Mouse (Mus musculus): Measurements from ENCODE around the gene Sbk1. TPM values are rescaled to one million over a fixed set of nuclear protein-coding genes. Genes with fewer than 3 reads are reported as not detected.

The Sbk1 gene
- total and polyA plus RNA-seq, 3 experiments, result 1.6 to 4.5 (median 4.2) TPM

- Histone ChIP-seq H3K4me3 (replicated peaks in 1 of 3; ENCODE audit: low read depth in 2 of 3, low read length in 2 of 3, poor library complexity in 1 of 3) (no peak overlapping the region), H3K27ac (ENCODE audit: insufficient read depth, low read depth) (no peak overlapping the region), H3K4me1 (ENCODE audit: control insufficient read depth in 1 of 2, insufficient read depth in 2 of 2) (peaks cover under 1 to 4% of the 10 kb centered on the region in 2 experiments), H3K9ac (ENCODE audit: insufficient read depth, low read depth) (no peak overlapping the region), H3K27me3 (replicated peaks) (peaks cover 12% of the 10 kb centered on the region), H3K9me3 (replicated peaks; ENCODE audit: low read length) (peaks cover 11% of the 10 kb centered on the region), H3K36me3 (replicated peaks in 1 of 2; ENCODE audit: control insufficient read depth in 1 of 2, insufficient read depth in 1 of 2, low read length in 1 of 2) (no peaks in the 10 kb centered on the region), H3K4me2 (ENCODE audit: insufficient read depth, low read depth, poor library complexity, severe bottlenecking) (no peak overlapping the region), H3K79me2 (replicated peaks; ENCODE audit: control insufficient read depth, extremely low read depth, insufficient read depth, poor library complexity, severe bottlenecking) (no peaks in the 10 kb centered on the region)
- no peak for TF ChIP-seq POLR2AphosphoS2 (IDR thresholded peaks at IDR 0.05; ENCODE audit: low read depth, low read length)
- TF ChIP-seq SMC3 (IDR thresholded peaks at IDR 0.05; ENCODE audit: low read depth, low read length), result no peak
- TF ChIP-seq JUN (IDR thresholded peaks at IDR 0.05; ENCODE audit: insufficient read depth, low read depth, low read length), result no peak
- no peak for TF ChIP-seq EP300 (IDR thresholded peaks at IDR 0.05; ENCODE audit: low read length)
- TF ChIP-seq MEF2A (IDR thresholded peaks at IDR 0.05; ENCODE audit: borderline replicate concordance, low read depth, low read length), result no peak
- no peak for TF ChIP-seq USF2 (conservative IDR thresholded peaks at IDR 0.05; ENCODE audit: low read depth, low read length)
- TF ChIP-seq KAT2A (IDR thresholded peaks at IDR 0.05; ENCODE audit: insufficient replicate concordance, low read length), result no peak
- DNase-seq (ENCODE audit: extremely low read depth), result no peak
- in situ Hi-C loops (cut with MboI; ENCODE audit: low pct_ligation_motif_present, low pct_unique_long_range_greater_than_20kb, low sequenced_read_pairs) (no loop called here), dilution Hi-C loops (cut with MboI; ENCODE audit: extremely low pct_ligation_motif_present, extremely low pct_unique_long_range_greater_than_20kb, low sequenced_read_pairs) (no loop called here)
Observed at GRCm38 (mm10) chr7:126329907-126330645, 57.7 kb downstream of the Sbk1 start.

- Histone ChIP-seq H3K36me3 (replicated peaks in 1 of 2; ENCODE audit: control insufficient read depth in 1 of 2, insufficient read depth in 1 of 2, low read length in 1 of 2) (no peaks in the 10 kb centered on the region), H3K27me3 (replicated peaks) (peaks cover 12% of the 10 kb centered on the region), H3K79me2 (replicated peaks; ENCODE audit: control insufficient read depth, extremely low read depth, insufficient read depth, poor library complexity, severe bottlenecking) (no peaks in the 10 kb centered on the region), H3K27ac (ENCODE audit: insufficient read depth, low read depth) (no peak overlapping the region), H3K9me3 (replicated peaks; ENCODE audit: low read length) (peaks cover 11% of the 10 kb centered on the region), H3K4me1 (ENCODE audit: control insufficient read depth in 1 of 2, insufficient read depth in 2 of 2) (no peaks in the 10 kb centered on the region), H3K9ac (ENCODE audit: insufficient read depth, low read depth) (no peak overlapping the region), H3K4me3 (replicated peaks in 1 of 3; ENCODE audit: low read depth in 2 of 3, low read length in 2 of 3, poor library complexity in 1 of 3) (no peak overlapping the region), H3K4me2 (ENCODE audit: insufficient read depth, low read depth, poor library complexity, severe bottlenecking) (no peak overlapping the region)
- in situ Hi-C loops (cut with MboI; ENCODE audit: low pct_ligation_motif_present, low pct_unique_long_range_greater_than_20kb, low sequenced_read_pairs) (no loop called here), dilution Hi-C loops (cut with MboI; ENCODE audit: extremely low pct_ligation_motif_present, extremely low pct_unique_long_range_greater_than_20kb, low sequenced_read_pairs) (no loop called here)
- no peak for TF ChIP-seq UBTF (IDR thresholded peaks at IDR 0.05; ENCODE audit: low read depth, low read length)
- TF ChIP-seq RAD21 (IDR thresholded peaks at IDR 0.05; ENCODE audit: low read depth, low read length), result no peak
- TF ChIP-seq ZC3H11A (IDR thresholded peaks at IDR 0.05; ENCODE audit: low read depth, low read length), result no peak
- TF ChIP-seq EP300 (IDR thresholded peaks at IDR 0.05; ENCODE audit: low read length), result no peak
- TF ChIP-seq GABPA (IDR thresholded peaks at IDR 0.05; ENCODE audit: insufficient replicate concordance, low read depth, low read length), result no peak
- no peak for TF ChIP-seq ZMIZ1 (IDR thresholded peaks at IDR 0.05; ENCODE audit: low read depth, low read length)
- TF ChIP-seq MAFK (IDR thresholded peaks at IDR 0.05; ENCODE audit: insufficient replicate concordance, low read length), result no peak
- no peak for TF ChIP-seq CHD2 (IDR thresholded peaks at IDR 0.05; ENCODE audit: low read length)
- no peak for TF ChIP-seq USF2 (conservative IDR thresholded peaks at IDR 0.05; ENCODE audit: low read depth, low read length)
- TF ChIP-seq IRF4 (IDR thresholded peaks at IDR 0.05; ENCODE audit: low read depth, low read length), result no peak
- no peak for TF ChIP-seq CHD1 (IDR thresholded peaks at IDR 0.05; ENCODE audit: low read depth, low read length)
- TF ChIP-seq NELFE (IDR thresholded peaks at IDR 0.05; ENCODE audit: low read depth, low read length), result no peak
- no peak for TF ChIP-seq SIN3A (IDR thresholded peaks at IDR 0.05; ENCODE audit: low read length)
- no peak for TF ChIP-seq ZNF384 (IDR thresholded peaks at IDR 0.05; ENCODE audit: low read depth, low read length)
- no peak for TF ChIP-seq POLR2AphosphoS2 (IDR thresholded peaks at IDR 0.05; ENCODE audit: low read depth, low read length)
- no peak for TF ChIP-seq MXI1 (IDR thresholded peaks at IDR 0.05; ENCODE audit: low read depth, low read length)
- no peak for TF ChIP-seq MYC (IDR thresholded peaks at IDR 0.05; ENCODE audit: low read depth, low read length)
- no peak for TF ChIP-seq KAT2A (IDR thresholded peaks at IDR 0.05; ENCODE audit: insufficient replicate concordance, low read length)
- no peak for DNase-seq (ENCODE audit: extremely low read depth)
Observed at GRCm38 (mm10) chr7:126330693-126331092, 58.3 kb downstream of the Sbk1 start.

Measured in CH12.LX (cell line).